Mouse (Mus musculus): ENCODE measurements around the gene Trim80.
"Not testable (repeated sequence)": the region's sequence is repeated elsewhere in the genome, so short reads cannot be mapped to it uniquely, and the experiment has no call there.

The Trim80 gene

GRCm38 (mm10) chr11:115461846-115462242 lies 21.5 kb downstream of the Trim80 start:
- no peak for DNase-seq (ENCODE audit: low spot score in 2 of 2)

GRCm38 (mm10) chr11:115462243-115462891 lies 22.0 kb downstream of the Trim80 start, which contains the start of gene Slc16a5:
Gene Slc16a5 (plus strand): TSS chr11:115462474.
- DNase-seq (ENCODE audit: low spot score in 2 of 2) = no peak

- DNase-seq (ENCODE audit: low spot score in 2 of 2) = no peak
Observed at GRCm38 (mm10) chr11:115463397-115463796, 23.1 kb downstream of the Trim80 start.

- no peak for DNase-seq (ENCODE audit: low spot score in 2 of 2)
Observed at GRCm38 (mm10) chr11:115464851-115465250, 24.5 kb downstream of the Trim80 start.

GRCm38 (mm10) chr11:115467217-115467618 lies 26.9 kb downstream of the Trim80 start:
- DNase-seq (ENCODE audit: low spot score in 2 of 2) = no peak

GRCm38 (mm10) chr11:115472183-115472582 lies 31.8 kb downstream of the Trim80 start:
- no peak for DNase-seq (ENCODE audit: low spot score in 2 of 2)

- peak; percentile 91 to 93 for DNase-seq (ENCODE audit: low spot score in 2 of 2)
Observed at GRCm38 (mm10) chr11:115473626-115474275, 33.4 kb downstream of the Trim80 start.

- DNase-seq (ENCODE audit: low spot score in 2 of 2) = peak; percentile 86 to 87
Observed at GRCm38 (mm10) chr11:115475025-115475757, 34.8 kb downstream of the Trim80 start, which contains the start of gene Armc7. Gene Armc7 (plus strand): TSS chr11:115475667.

- DNase-seq (ENCODE audit: low spot score in 2 of 2) = no peak
Observed at GRCm38 (mm10) chr11:115475758-115476237, 35.5 kb downstream of the Trim80 start.

GRCm38 (mm10) chr11:115476630-115477029 lies 36.3 kb downstream of the Trim80 start:
- not testable (repeated sequence) for DNase-seq (ENCODE audit: low spot score in 2 of 2)

GRCm38 (mm10) chr11:115477388-115477787 lies 37.0 kb downstream of the Trim80 start:
- not testable (repeated sequence) for DNase-seq (ENCODE audit: low spot score in 2 of 2)

- DNase-seq (ENCODE audit: low spot score in 2 of 2) = no peak
Observed at GRCm38 (mm10) chr11:115478296-115478938, 38.1 kb downstream of the Trim80 start.

GRCm38 (mm10) chr11:115481553-115482259 lies 41.4 kb downstream of the Trim80 start:
- DNase-seq (ENCODE audit: low spot score in 2 of 2) = no peak

GRCm38 (mm10) chr11:115483278-115483677 lies 42.9 kb downstream of the Trim80 start:
- no peak for DNase-seq (ENCODE audit: low spot score in 2 of 2)

GRCm38 (mm10) chr11:115483726-115484125 lies 43.4 kb downstream of the Trim80 start:
- DNase-seq (ENCODE audit: low spot score in 2 of 2) = peak; percentile 63 to 79

- DNase-seq (ENCODE audit: low spot score in 2 of 2) = no peak
Observed at GRCm38 (mm10) chr11:115485155-115485554, 44.8 kb downstream of the Trim80 start.

- no peak for DNase-seq (ENCODE audit: low spot score in 2 of 2)
Observed at GRCm38 (mm10) chr11:115488551-115489104, 48.3 kb downstream of the Trim80 start.

- DNase-seq (ENCODE audit: low spot score in 2 of 2) = no peak
Observed at GRCm38 (mm10) chr11:115490441-115491355, 50.4 kb downstream of the Trim80 start.

- peak; percentile 70 to 76 for DNase-seq (ENCODE audit: low spot score in 2 of 2)
Observed at GRCm38 (mm10) chr11:115491356-115492083, 51.2 kb downstream of the Trim80 start, which contains the start of gene Nt5c. Gene Nt5c (minus strand): TSS chr11:115491862.
